Mouse (Mus musculus): Measurements from ENCODE around the gene Glrx5. TPM values are rescaled to one million over a fixed set of nuclear protein-coding genes. Genes with fewer than 3 reads are reported as not detected.

Glrx5 gene
- polyA plus RNA-seq, 1 experiment from 2014 or later, result 186 TPM

DNA sequence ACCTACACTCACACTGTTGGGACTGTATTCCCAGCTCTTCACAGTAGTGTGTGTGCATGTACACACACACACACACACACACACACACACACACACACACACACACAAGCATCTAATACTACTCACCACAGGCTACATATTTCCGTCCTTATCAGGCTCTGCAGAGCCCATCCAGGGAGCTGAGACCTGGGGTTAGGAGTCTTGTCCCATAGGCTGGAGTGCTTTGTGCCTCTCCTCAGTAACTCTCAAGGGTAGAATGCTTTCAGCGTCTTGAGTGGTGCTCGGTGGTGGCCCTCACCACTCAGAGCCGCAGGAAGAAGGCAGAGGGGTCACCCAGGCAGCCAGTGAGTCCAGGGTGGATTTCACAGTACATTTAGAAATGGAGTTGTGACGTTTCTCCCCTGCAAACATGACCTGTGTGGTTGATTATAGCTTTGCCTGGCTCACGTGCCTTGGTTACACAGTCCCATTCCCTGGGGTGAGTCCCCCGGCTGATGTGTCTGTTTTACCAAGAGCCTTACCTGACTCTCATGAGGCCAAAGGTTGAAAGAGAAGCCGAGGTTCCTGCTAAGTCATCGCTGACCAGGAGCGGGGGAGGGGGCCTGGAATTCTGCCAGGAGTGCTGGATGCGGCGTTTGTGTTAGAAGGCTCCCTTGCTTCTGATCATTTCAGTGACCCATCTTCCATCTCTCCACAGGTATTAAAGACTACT lies 7.2 kb downstream of the Glrx5 start:
- 31% methylated on average over 12 of the region's 12 CpGs for WGBS
- ATAC-seq (ENCODE audit: insufficient read depth) (no peak), DNase-seq (peak; percentile 26)
- Histone ChIP-seq H3K9me3 (ENCODE audit: low read depth, low read length) (no peaks in the 10 kb centered on the region), H3K27ac (ENCODE audit: low read depth) (no peak overlapping the region; the same call in 1 of the 2 replicates), H3K27me3 (ENCODE audit: insufficient read depth, low read length) (no peaks in the 10 kb centered on the region), H3K4me3 (ENCODE audit: low read depth, low read length) (no peak overlapping the region; the same call in 1 of the 2 replicates), H3K4me1 (ENCODE audit: insufficient read depth) (no peaks in the 10 kb centered on the region), H3K9ac (0 out of 2 replicates have a peak overlapping the region, but pooled peaks have one; percentile 4), H3K4me2 (peak overlapping the region; percentile 11; the same call in 1 of the 2 replicates), H3K36me3 (ENCODE audit: insufficient read depth) (peaks cover 36% of the 10 kb centered on the region)
- no peak for TF ChIP-seq CTCF (IDR thresholded peaks at IDR 0.05; ENCODE audit: low read depth)

DNA sequence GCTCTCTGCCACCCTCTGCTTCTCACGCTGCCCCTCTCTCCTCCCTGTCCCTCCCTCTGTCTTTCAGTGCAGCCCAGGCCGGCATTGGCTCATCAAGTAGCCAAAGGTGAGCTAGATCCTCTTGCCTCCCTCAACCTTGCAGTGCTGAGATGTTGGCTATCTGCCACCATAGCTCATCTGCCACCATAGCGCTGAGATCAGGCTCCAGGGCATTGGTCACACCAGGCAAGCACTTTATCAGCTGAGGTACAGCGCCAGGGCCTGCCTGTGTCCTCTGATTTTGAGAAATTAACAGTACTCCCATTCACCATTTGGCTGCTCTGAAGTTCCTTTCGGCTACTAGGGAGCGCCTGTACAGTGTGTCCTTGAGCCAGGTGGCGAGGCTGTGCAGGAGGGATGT lies 8.5 kb downstream of the Glrx5 start:
- WGBS, result 94% methylated on average over 7 of the region's 7 CpGs
- peaks cover 36% of the 10 kb centered on the region for H3K36me3 ChIP-seq (ENCODE audit: insufficient read depth)
- no peak for ATAC-seq (ENCODE audit: insufficient read depth)
- no peaks in the 10 kb centered on the region for H3K4me1 ChIP-seq (ENCODE audit: insufficient read depth)
- DNase-seq, result no peak
- H3K9me3 ChIP-seq (ENCODE audit: low read depth, low read length), result no peaks in the 10 kb centered on the region
- no peak overlapping the region for H3K4me2 ChIP-seq
- no peak overlapping the region for H3K9ac ChIP-seq
- H3K4me3 ChIP-seq (ENCODE audit: low read depth, low read length), result no peak overlapping the region
- no peak for TF ChIP-seq CTCF (IDR thresholded peaks at IDR 0.05; ENCODE audit: low read depth)
- no peaks in the 10 kb centered on the region for H3K27me3 ChIP-seq (ENCODE audit: insufficient read depth, low read length)
- H3K27ac ChIP-seq (ENCODE audit: low read depth), result no peak overlapping the region

- H3K27ac ChIP-seq (ENCODE audit: low read depth), result no peak overlapping the region
- H3K4me1 ChIP-seq (ENCODE audit: insufficient read depth), result no peaks in the 10 kb centered on the region
- no peak overlapping the region for H3K4me2 ChIP-seq
- no peaks in the 10 kb centered on the region for H3K9me3 ChIP-seq (ENCODE audit: low read depth, low read length)
- no peak overlapping the region for H3K9ac ChIP-seq
- H3K4me3 ChIP-seq (ENCODE audit: low read depth, low read length), result no peak overlapping the region
- no peaks in the 10 kb centered on the region for H3K27me3 ChIP-seq (ENCODE audit: insufficient read depth, low read length)
- TF ChIP-seq CTCF (IDR thresholded peaks at IDR 0.05; ENCODE audit: low read depth), result no peak
- DNase-seq, result no peak
- WGBS, result 83% methylated on average over 5 of the region's 5 CpGs
- H3K36me3 ChIP-seq (ENCODE audit: insufficient read depth), result peaks cover 31% of the 10 kb centered on the region
- no peak for ATAC-seq (ENCODE audit: insufficient read depth)
Measured at GRCm38 (mm10) chr12:105043081-105043480, 10.6 kb downstream of the Glrx5 start.

DNA sequence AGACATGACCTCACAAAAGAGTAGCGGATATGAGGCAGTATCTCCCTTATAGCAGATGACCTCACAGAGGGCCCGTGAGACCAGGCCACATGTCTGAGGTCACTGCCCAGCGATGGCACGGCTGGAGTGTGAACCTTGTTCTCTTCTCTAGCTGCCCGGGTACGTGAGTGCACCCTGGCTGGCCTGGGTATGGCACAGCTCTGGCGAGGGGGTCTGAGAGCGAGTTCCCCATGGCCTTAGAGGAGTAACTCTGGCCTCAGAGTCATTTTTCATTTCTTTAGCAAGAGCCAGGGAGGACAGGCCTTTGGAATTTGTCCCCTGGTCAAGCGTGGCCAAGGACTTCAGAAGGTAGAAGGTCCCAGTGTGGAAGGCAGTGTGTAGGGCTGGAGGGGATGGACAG lies 12.3 kb downstream of the Glrx5 start:
- H3K4me3 ChIP-seq (ENCODE audit: low read depth, low read length), result no peak overlapping the region
- no peak for TF ChIP-seq CTCF (IDR thresholded peaks at IDR 0.05; ENCODE audit: low read depth)
- no peaks in the 10 kb centered on the region for H3K4me1 ChIP-seq (ENCODE audit: insufficient read depth)
- DNase-seq (no peak), ATAC-seq (ENCODE audit: insufficient read depth) (no peak)
- no peak overlapping the region for H3K4me2 ChIP-seq
- 83% methylated on average over 9 of the region's 9 CpGs for WGBS
- no peak overlapping the region for H3K27ac ChIP-seq (ENCODE audit: low read depth)
- H3K27me3 ChIP-seq (ENCODE audit: insufficient read depth, low read length), result no peaks in the 10 kb centered on the region
- peaks cover 31% of the 10 kb centered on the region for H3K36me3 ChIP-seq (ENCODE audit: insufficient read depth)
- H3K9ac ChIP-seq, result no peak overlapping the region
- H3K9me3 ChIP-seq (ENCODE audit: low read depth, low read length), result no peaks in the 10 kb centered on the region

DNA sequence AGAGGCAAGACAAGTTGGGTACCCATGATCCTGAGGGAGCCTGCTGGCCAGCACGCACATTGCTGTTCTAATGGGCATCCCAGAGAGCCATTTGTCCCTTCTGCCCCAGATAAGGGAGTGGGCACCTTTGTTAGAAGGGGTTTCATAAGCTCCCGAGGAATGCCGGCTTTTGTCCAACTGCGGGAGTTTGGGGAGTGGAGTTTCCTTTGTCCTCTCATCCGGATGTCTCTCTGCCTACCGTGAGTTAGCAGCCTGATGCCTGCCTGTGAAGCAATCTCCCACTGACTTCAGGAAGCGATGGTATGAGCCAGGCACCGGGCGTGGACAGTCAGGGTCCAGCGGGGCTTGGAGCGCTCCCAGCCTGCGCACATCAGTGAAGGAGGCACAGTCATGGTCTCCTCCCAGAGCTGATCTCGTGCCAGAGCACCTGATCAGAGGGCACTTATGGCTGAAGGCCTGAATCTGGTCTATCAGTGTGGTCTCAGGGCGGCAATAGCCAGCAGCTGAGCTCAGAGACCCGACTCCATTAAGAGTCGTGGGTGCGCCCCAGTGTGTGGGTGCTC lies 15.9 kb downstream of the Glrx5 start:
- DNase-seq, result no peak
- Histone ChIP-seq H3K9me3 (ENCODE audit: low read depth, low read length) (no peaks in the 10 kb centered on the region), H3K4me3 (ENCODE audit: low read depth, low read length) (no peak overlapping the region), H3K27me3 (ENCODE audit: insufficient read depth, low read length) (no peaks in the 10 kb centered on the region), H3K27ac (ENCODE audit: low read depth) (no peak overlapping the region), H3K4me1 (ENCODE audit: insufficient read depth) (no peaks in the 10 kb centered on the region), H3K9ac (no peak overlapping the region), H3K36me3 (ENCODE audit: insufficient read depth) (no peaks in the 10 kb centered on the region), H3K4me2 (no peak overlapping the region)
- TF ChIP-seq CTCF (IDR thresholded peaks at IDR 0.05; ENCODE audit: low read depth), result no peak
- no peak for ATAC-seq (ENCODE audit: insufficient read depth)
- 74% methylated on average over 17 of the region's 17 CpGs for WGBS

DNA sequence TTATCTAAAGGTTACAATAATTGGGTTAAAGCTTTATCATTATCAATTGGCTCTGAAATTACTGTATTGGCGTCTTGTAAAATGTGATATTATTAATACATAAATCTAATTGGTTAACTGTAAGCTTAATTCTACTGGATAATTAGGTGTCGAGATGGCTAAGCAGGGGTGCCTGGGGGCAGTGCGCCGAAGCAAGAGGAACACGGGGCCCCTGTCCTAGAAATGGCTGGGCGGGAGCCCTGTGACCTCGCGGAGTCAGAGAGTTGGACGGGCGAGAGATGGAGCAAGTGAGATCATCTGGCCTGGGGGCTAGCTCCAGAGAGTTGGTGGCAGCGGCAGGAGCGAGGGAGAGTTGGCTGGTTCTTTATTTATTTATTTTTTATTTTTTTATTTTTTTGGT lies 17.3 kb downstream of the Glrx5 start:
- Histone ChIP-seq H3K9ac (no peak overlapping the region), H3K4me2 (no peak overlapping the region), H3K9me3 (ENCODE audit: low read depth, low read length) (no peaks in the 10 kb centered on the region), H3K27me3 (ENCODE audit: insufficient read depth, low read length) (no peaks in the 10 kb centered on the region), H3K4me1 (ENCODE audit: insufficient read depth) (no peaks in the 10 kb centered on the region), H3K4me3 (ENCODE audit: low read depth, low read length) (no peak overlapping the region), H3K36me3 (ENCODE audit: insufficient read depth) (no peaks in the 10 kb centered on the region), H3K27ac (ENCODE audit: low read depth) (no peak overlapping the region)
- no peak for TF ChIP-seq CTCF (IDR thresholded peaks at IDR 0.05; ENCODE audit: low read depth)
- DNase-seq (no peak), ATAC-seq (ENCODE audit: insufficient read depth) (no peak)
- 76% methylated on average over 12 of the region's 12 CpGs for WGBS

GRCm38 (mm10) chr12:105050898-105051297 lies 18.4 kb downstream of the Glrx5 start:
- H3K4me3 ChIP-seq (ENCODE audit: low read depth, low read length), result no peak overlapping the region
- H3K27me3 ChIP-seq (ENCODE audit: insufficient read depth, low read length), result no peaks in the 10 kb centered on the region
- no peak overlapping the region for H3K4me2 ChIP-seq
- ATAC-seq (ENCODE audit: insufficient read depth) (no peak), DNase-seq (peak; percentile 75)
- no peak overlapping the region for H3K9ac ChIP-seq
- 15% methylated on average over 4 of the region's 4 CpGs for WGBS
- H3K36me3 ChIP-seq (ENCODE audit: insufficient read depth), result no peaks in the 10 kb centered on the region
- H3K27ac ChIP-seq (ENCODE audit: low read depth), result no peak overlapping the region
- peak; percentile 73 for TF ChIP-seq CTCF (IDR thresholded peaks at IDR 0.05; ENCODE audit: low read depth)
- H3K4me1 ChIP-seq (ENCODE audit: insufficient read depth), result no peaks in the 10 kb centered on the region
- no peaks in the 10 kb centered on the region for H3K9me3 ChIP-seq (ENCODE audit: low read depth, low read length)
